In the genomic region with DNA sequence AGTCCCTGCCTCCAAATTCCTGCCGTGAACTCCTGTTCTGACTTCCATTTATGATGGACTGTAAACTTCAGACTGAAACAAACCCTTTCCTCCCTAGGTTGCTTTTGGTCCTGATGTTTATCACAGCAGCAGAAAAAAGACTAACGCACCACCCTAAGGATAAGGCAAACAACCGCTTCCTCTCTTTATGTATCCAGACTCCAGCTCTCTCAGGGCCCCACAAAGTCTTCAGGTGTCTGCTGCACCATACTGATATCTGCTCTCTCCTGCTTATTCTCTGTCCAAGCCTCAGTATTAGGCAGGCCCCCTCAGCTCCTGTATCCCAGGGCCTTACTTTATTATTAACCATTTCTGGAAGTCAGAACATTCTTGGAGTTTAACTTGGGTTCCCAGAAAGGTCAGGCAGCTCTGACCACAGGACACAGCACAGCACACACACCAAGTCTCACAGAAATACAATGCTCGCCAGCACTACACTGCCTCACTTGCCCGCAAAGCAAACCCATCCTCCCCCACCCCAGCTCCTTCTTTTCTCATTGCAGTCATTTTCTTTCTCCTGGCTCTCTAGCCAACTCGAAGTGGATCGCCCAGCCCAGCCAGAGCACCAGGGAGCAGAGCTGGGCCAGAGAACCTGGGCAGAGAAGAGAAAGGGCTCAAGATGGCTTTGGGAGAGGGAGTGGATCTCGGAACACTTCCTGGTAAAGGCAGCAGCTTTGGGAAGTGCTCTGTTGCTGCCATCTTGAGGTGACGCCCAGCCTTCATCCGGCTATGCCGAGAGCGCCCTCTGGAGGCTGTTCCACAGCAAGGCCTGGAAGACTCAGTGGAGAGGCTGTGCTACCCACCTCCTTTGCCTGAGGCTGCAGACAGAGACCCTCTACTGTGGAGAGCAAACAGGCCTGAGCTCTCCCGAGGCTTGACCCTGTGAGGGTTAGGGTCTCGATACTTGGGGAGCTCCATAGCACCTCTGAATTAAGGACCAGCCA, we compare ENCODE assay signal across 8 mouse cellular contexts. TPM values are rescaled to one million over a fixed set of nuclear protein-coding genes. Genes with fewer than 3 reads are reported as not detected.
DNase-seq lines count a peak whose midpoint lies in the region; ATAC-seq lines count a peak whose summit lies in the region.

No protein-coding gene starts in this region.

- 28% methylated on average over 14 of the region's 14 CpGs for WGBS in intestine, embryonic 14.5 days

- H3K9me3 ChIP-seq in intestine, embryonic 14.5 days (ENCODE audit: control insufficient read depth, low read length), result no peaks in the 10 kb centered on the region

- ATAC-seq in intestine, embryonic 14.5 days (replicated peaks; ENCODE audit: low FRiP score, low TSS enrichment, low read depth), result peak; percentile 48
- peak; percentile 74 for ATAC-seq in megakaryocyte-erythroid progenitor cell, adult 5-6 weeks (replicated peaks; ENCODE audit: low FRiP score, low TSS enrichment, poor library complexity, severe bottlenecking)

- DNase-seq in adrenal gland, adult (ENCODE audit: inconsistent age in 2 of 2, low spot score in 1 of 2), result peak; percentile 89 to 95
- DNase-seq in embryo, embryonic 10 days (ENCODE audit: low spot score), result peak; percentile 95
- DNase-seq in gastrocnemius, postnatal 36 days, result peak; percentile 81
- DNase-seq in intestine, embryonic 14.5 days (ENCODE audit: low spot score), result peak; percentile 91
- DNase-seq in left cerebral cortex, postnatal 14 days (ENCODE audit: low spot score in 2 of 2), result peak; percentile 88 to 90
- peak; percentile 89 to 92 for DNase-seq in right cerebral cortex, postnatal 10 days (ENCODE audit: low spot score in 2 of 2)
- DNase-seq in urinary bladder, postnatal 36 days (ENCODE audit: low spot score in 2 of 2), result peak; percentile 79 to 89

- H3K27me3 ChIP-seq in intestine, embryonic 14.5 days (replicated peaks; ENCODE audit: control insufficient read depth, insufficient read depth, low read length), result no peaks in the 10 kb centered on the region

- H3K4me1 ChIP-seq in intestine, embryonic 14.5 days (replicated peaks; ENCODE audit: control insufficient read depth, insufficient read depth, low read length), result peaks cover 24% of the 10 kb centered on the region

- H3K4me3 ChIP-seq in intestine, embryonic 14.5 days (ENCODE audit: low read depth, low read length), result no peak overlapping the region; the same call in 1 of the 2 replicates

- intact Hi-C loops in gastrocnemius, postnatal 36 days (cut with DNase I), result loop anchor here (2.0 kb wide), 1 partner anchor 36 kb away; no protein-coding TSS in a partner anchor
- intact Hi-C loops in left cerebral cortex, postnatal 14 days (cut with DNase I), result loop anchor here (5.0 kb wide), 1 partner anchor 85 kb away; no protein-coding TSS in a partner anchor

- H3K27ac ChIP-seq in intestine, embryonic 14.5 days (ENCODE audit: low read depth), result no peak overlapping the region

- H3K4me2 ChIP-seq in intestine, embryonic 14.5 days (ENCODE audit: low read length), result peak overlapping the region; percentile 35; the same call in 1 of the 2 replicates

- no peak overlapping the region for H3K9ac ChIP-seq in intestine, embryonic 14.5 days (ENCODE audit: low read length)

- no peaks in the 10 kb centered on the region for H3K36me3 ChIP-seq in intestine, embryonic 14.5 days (ENCODE audit: control insufficient read depth, insufficient read depth, low read length)

RNA-seq across cellular contexts. Expression of gene Ntn5, which starts 1.4 kb away (rescaled TPM):
- under 1 TPM; 0.52 to 0.69 TPM for total RNA-seq in gastrocnemius, postnatal 36 days (2021)
- polyA plus RNA-seq in intestine, embryonic 14.5 days (2014; fragmentation: Nextera tagmentation; extraction: Ambion mirVana), result 0.80 and 0.83 TPM in 2 replicates
- 1 to 10 TPM in 1 of 2 experiments, under 1 TPM in 1; 0.91 to 1.5 TPM for total RNA-seq in left cerebral cortex, postnatal 14 days (2021)
- not detected in 2 replicates for total RNA-seq in megakaryocyte-erythroid progenitor cell, adult 5-6 weeks (2014; fragmentation: Nextera tagmentation)
- not detected in 2 replicates for total RNA-seq in megakaryocyte-erythroid progenitor cell, adult 5-6 weeks (2017)

RNA-seq across cellular contexts. Expression of gene Sec1, which starts 11.8 kb away (rescaled TPM):
- under 1 TPM; 0.12 to 0.26 TPM for total RNA-seq in gastrocnemius, postnatal 36 days (2021)
- polyA plus RNA-seq in intestine, embryonic 14.5 days (2014; fragmentation: Nextera tagmentation; extraction: Ambion mirVana), result 4.8 and 6.0 TPM in 2 replicates
- total RNA-seq in left cerebral cortex, postnatal 14 days (2021), result under 1 TPM; 0.20 to 0.30 TPM
- not detected in 2 replicates for total RNA-seq in megakaryocyte-erythroid progenitor cell, adult 5-6 weeks (2014; fragmentation: Nextera tagmentation)
- total RNA-seq in megakaryocyte-erythroid progenitor cell, adult 5-6 weeks (2017), result not detected in 2 replicates

RNA-seq across cellular contexts. Expression of gene Fut2, which starts 16.2 kb away (rescaled TPM):
- total RNA-seq in gastrocnemius, postnatal 36 days (2021), result 1 to 10 TPM in 1 of 2 experiments, under 1 TPM in 1; 0.51 to 1.2 TPM
- 7.9 and 8.3 TPM in 2 replicates for polyA plus RNA-seq in intestine, embryonic 14.5 days (2014; fragmentation: Nextera tagmentation; extraction: Ambion mirVana)
- total RNA-seq in left cerebral cortex, postnatal 14 days (2021), result under 1 TPM; 0.19 to 0.46 TPM
- not detected in 2 replicates for total RNA-seq in megakaryocyte-erythroid progenitor cell, adult 5-6 weeks (2014; fragmentation: Nextera tagmentation)
- not detected in 2 replicates for total RNA-seq in megakaryocyte-erythroid progenitor cell, adult 5-6 weeks (2017)

RNA-seq across cellular contexts. Expression of gene Car11, which starts 17.2 kb away (rescaled TPM):
- total RNA-seq in gastrocnemius, postnatal 36 days (2021), result 1 to 10 TPM; 7.7 to 9.5 TPM
- 7.3 and 8.2 TPM in 2 replicates for polyA plus RNA-seq in intestine, embryonic 14.5 days (2014; fragmentation: Nextera tagmentation; extraction: Ambion mirVana)
- total RNA-seq in left cerebral cortex, postnatal 14 days (2021), result 100 to 1,000 TPM; 168 to 172 TPM
- not detected in 2 replicates for total RNA-seq in megakaryocyte-erythroid progenitor cell, adult 5-6 weeks (2014; fragmentation: Nextera tagmentation)
- total RNA-seq in megakaryocyte-erythroid progenitor cell, adult 5-6 weeks (2017), result not detected in 2 replicates

RNA-seq across cellular contexts. Expression of gene Dbp, which starts 22.5 kb away (rescaled TPM):
- 100 to 1,000 TPM in 1 of 2 experiments, 10 to 100 TPM in 1; 52.8 to 118 TPM for total RNA-seq in gastrocnemius, postnatal 36 days (2021)
- polyA plus RNA-seq in intestine, embryonic 14.5 days (2014; fragmentation: Nextera tagmentation; extraction: Ambion mirVana), result 3.7 and 4.0 TPM in 2 replicates
- 10 to 100 TPM; 68.7 to 83.5 TPM for total RNA-seq in left cerebral cortex, postnatal 14 days (2021)
- total RNA-seq in megakaryocyte-erythroid progenitor cell, adult 5-6 weeks (2014; fragmentation: Nextera tagmentation), result 7.1 and 9.1 TPM in 2 replicates
- 5.6 and 6.2 TPM in 2 replicates for total RNA-seq in megakaryocyte-erythroid progenitor cell, adult 5-6 weeks (2017)
